Mouse (Mus musculus) brown adipose tissue, adult 24 weeks (tissue): ENCODE measurements at regions not wholly inside any gene's neighbourhood (a gene's known extent, or its start where the extent isn't known, plus 50 kb on each side); places are given as distances from the start of the nearest gene placed in this dataset.

ENCODE experiments used
- H3K27ac ChIP-seq: fragments of 200-500 bp; replicated peaks from 2 replicates; pipeline ENCODE4 v1.5.1; 2012; ENCODE audit warnings: low read depth, mild to moderate bottlenecking, low read length
- H3K4me1 ChIP-seq: fragments of 200-500 bp; 2 replicates; pipeline ENCODE4 v1.6.1; 2012; ENCODE audit warnings: low read length, mixed read lengths; ENCODE audit not compliant: control insufficient read depth, insufficient read depth, insufficient read length
- H3K4me3 ChIP-seq: fragments of 200-500 bp; 2 replicates; pipeline ENCODE4 v1.5.1; 2012; ENCODE audit warnings: low read depth, mild to moderate bottlenecking, low read length, moderate library complexity; ENCODE audit not compliant: insufficient read depth

DNA sequence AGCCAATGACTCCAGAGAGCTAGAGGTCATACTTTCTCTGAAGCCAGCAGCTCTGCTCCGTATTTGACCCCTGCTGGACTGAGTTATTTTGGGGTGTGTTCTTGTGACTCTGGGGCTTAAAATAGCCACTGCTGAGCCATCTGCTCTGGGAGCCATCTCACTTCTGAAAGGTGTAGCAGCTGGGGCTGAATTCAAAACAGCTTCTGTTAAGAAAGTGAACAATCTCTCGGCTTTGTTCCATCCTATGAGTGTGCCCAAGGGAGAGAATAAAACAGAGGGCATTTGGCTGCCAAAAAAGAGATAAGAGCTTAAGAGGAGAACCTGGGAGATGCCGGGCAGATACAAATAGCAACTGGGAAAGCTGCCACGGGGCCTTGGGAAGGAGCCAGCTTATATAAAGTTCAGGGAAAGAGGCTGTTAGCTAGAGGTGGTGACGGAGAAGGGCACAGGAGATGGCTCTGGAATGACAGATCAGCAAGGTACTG, 611.7 kb upstream of the Castor2 start:
- no peak overlapping the region for H3K4me3 ChIP-seq
- H3K27ac ChIP-seq, result no peak overlapping the region
- H3K4me1 ChIP-seq, result no peaks in the 10 kb centered on the region

DNA sequence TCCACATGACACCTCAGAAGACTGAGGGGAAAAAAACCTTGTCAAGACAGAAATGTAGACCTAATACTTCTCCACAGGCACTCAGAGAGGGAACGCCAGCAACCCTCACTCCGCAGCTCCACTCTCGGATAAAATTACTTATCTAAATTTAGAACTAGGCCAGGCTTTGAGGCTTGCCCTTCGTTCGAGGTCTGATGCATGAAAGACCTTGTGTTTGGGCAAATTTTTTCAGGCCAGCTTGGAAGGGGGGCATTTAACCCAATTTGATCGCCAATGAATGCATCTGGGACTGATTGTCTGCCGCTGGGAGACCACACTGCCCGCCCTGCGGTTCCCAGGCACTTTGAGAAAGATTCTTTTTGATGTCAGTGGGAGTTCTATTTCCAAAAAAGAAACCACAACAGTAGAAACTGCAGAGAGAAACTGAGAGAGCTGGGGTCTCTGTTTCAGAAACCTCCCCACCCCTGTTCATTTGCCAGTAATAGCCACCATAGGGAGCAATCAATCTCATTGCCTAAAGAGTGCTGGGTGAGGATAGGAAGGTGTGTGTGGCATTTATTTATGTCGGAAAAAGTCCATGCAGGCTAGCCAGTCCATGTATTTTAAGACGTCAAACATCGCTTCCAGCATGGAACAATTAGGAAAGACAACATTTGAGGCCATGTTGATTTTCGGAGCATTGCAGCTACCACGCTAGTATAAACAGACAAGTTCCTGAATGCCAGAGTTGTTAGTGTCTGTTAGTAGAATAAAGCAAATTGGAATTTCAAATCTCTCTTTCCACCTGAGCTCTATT, 617.0 kb upstream of the Castor2 start:
- Histone ChIP-seq H3K27ac (no peak overlapping the region), H3K4me1 (no peaks in the 10 kb centered on the region), H3K4me3 (no peak overlapping the region)

DNA sequence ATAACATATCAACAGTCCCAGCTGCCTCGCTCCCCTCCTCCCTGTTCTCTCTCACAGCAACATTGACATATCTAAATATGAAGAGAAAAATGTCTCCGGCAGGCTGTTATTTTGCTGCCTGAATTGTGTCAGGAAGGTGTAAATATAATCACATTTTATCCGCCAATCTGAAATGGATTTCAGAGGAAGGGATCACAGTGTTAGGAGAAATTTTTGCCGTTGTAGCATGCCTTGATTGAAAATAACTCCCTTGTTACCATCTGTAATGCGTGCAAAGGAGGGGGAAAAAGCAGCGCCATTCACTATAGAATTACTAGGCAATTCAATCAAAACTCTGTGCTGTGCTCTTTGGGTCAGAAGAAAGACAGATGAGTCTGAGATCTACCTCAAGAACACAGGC, 620.3 kb upstream of the Castor2 start:
- Histone ChIP-seq H3K4me3 (no peak overlapping the region), H3K4me1 (no peaks in the 10 kb centered on the region), H3K27ac (no peak overlapping the region)

DNA sequence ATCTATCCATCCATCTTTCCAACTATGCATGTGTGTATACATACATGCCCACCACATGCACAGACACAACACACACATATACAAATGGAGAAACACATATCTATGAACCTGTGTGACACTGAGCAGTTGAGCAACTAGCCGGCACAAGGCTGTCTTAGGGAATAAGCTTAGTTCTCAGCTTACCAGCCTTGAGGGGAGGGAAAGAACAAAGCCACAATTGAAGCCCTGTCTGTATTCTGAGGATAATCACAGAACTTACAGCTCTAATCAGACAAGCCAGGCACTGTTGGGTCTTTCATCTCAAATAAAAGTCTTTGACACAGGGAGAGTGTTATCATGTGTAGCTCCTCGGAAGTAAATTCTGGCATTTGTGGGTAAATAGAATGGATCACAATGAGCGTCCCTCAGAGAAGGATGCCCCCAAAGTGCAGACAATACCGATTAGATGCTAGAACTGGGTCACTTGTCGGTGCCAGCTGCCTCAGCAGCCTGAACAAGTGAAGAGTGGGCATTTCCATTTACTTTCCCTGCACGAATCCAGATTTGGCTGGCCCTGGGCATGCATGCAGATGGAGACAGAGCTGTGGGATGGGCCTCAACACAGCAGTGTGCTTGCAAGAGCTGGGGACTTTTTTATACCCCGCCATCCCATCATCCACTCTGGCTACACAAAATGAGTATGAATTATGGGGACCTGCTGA, 646.0 kb upstream of the Castor2 start:
- Histone ChIP-seq H3K4me3 (no peak overlapping the region), H3K27ac (no peak overlapping the region), H3K4me1 (no peaks in the 10 kb centered on the region)

DNA sequence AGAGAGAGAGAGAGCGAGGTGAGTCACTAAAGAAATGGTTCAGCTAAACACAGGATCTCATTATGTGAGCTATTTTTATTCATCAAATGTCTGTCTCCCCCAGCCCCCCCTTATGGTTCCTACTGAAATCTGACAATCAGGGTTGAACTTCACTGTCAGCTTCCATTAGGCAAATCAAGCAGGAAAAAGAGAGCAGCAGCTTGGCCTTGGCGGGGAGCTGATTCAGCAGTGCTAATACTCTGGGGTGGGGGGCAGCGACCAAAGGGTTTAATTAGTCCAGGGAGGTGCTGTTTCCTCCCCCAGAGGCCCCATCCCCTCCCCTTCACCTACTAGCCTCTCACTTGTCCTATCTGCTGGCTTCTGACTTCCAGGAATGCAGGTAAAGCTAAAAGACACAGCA, 649.6 kb upstream of the Castor2 start:
- H3K27ac ChIP-seq, result no peak overlapping the region
- H3K4me3 ChIP-seq, result no peak overlapping the region
- H3K4me1 ChIP-seq, result no peaks in the 10 kb centered on the region

DNA sequence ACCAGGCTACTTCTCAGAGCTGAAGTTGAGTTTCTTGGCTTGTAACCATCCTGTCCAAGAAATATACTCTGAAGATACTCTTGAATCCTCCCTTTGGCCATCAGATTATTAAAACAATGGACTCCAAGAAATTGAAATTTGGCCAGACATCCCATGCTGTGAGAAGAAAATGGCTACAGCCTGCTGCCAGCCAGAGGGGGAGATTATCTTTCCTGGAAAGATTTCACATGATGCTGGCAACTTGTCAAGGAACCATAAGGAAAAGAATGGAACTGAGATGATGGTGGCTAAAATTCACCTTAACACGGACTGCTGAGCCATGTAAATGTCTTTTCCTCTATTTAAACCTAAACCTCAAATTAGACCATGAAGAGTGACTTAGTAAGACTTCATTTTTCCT, 698.7 kb upstream of the Castor2 start:
- Histone ChIP-seq H3K4me3 (no peak overlapping the region), H3K4me1 (no peaks in the 10 kb centered on the region)

DNA sequence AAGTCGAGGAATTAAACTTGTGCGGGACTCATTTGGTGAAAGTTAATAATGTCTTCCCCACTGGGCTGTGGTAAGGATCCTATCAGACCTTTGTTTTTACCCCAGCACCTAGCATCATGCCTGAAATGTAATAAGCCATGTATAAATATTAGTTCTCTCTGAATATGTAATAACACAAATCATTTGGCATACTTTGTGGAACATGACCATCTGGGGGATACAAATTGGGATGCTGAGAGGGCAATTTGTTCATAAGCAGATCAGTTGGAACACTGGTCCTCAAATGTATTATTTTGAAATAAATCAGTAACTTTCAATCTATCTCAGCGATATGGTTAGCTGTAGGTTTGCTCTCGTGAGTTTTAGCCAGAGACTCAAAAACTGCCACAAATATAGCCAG, 709.6 kb upstream of the Castor2 start:
- Histone ChIP-seq H3K27ac (no peak overlapping the region), H3K4me3 (no peak overlapping the region), H3K4me1 (no peaks in the 10 kb centered on the region)

More for the DNA sequence above, 698.7 kb upstream of the Castor2 start:
- no peak overlapping the region for H3K27ac ChIP-seq

DNA sequence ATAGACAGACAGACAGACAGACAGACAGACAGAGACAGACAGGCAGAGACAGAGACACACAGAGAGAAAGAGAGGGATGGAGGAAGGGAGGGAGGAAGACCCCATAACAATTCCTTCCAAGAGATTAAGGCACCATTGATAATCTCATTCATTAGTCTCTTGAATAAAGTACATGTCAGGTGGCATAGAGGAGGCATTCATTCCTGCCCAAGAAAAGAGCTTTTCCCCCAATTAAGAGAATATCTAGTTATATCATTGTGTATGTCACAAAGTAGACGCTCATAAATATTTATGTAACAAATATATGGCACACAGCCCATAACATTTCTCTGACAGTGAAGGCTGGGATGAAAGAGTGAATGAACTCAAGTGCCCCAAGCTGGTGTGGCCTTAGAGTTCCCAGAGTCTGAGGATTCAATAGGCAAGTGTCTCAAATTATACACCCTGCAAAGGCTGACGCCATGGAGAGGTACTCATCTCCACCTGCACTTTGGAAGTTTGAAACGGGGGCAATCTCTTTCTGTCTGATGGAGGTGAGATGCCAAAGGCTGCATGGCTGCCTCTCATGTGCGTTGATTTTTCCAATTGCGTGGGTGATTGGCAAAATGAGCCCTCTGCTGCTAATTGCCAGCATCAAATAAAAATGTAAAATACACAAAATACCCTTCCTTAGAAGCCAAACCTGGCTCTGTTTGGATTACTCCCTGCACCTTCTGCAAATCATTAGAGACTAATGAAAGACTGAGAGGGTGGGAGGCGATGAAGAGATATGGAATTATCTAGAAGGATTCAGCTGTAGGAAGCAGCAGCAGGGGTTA, 710.3 kb upstream of the Castor2 start:
- H3K4me1 ChIP-seq, result no peaks in the 10 kb centered on the region
- no peak overlapping the region for H3K27ac ChIP-seq
- no peak overlapping the region for H3K4me3 ChIP-seq

DNA sequence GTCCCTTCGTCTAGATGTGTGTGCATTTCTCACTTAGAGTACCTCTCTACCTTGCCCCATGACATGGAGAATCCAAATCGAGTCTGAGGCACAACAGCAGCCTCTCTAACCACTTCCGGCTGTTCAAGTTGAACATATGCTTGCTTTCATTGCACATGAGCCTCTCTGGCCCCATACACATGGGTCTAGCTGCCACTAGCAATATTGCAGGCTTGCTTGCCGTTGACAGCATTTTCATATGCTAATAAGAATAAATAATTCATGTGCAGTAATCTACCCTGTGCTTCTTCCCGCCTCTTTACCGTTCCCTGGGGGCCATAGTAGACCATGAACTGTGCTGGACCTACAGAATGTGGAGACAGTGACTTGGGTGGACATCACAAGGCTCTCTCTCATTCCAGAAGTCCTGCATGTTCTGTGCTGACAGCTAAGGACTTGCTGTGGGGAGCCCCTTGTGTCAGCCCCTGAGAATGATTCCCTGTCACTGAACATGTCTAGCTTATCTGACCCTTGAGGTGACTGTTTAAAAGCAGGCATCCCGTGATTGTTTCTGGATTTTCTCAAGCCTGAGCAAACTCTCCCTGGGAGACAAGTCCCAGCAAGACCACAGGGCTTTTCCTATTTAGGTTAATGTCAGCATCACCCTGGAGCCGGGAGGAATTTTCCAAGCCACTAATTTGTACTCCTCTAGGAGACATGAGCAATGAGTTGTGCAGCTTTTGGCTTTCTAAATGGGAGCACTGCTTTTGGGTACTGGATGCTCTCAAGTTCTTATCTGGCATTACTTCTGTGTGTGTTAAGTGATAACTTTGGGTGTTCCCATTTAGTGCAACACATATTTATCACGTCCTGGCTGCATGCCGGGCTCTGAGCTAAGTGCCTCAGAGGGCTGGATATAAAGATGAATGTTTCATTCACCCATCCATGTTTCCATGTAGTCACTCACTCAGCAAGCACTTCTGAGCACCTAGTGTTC, 713.8 kb upstream of the Castor2 start:
- Histone ChIP-seq H3K4me3 (no peak overlapping the region), H3K4me1 (no peaks in the 10 kb centered on the region), H3K27ac (no peak overlapping the region)

DNA sequence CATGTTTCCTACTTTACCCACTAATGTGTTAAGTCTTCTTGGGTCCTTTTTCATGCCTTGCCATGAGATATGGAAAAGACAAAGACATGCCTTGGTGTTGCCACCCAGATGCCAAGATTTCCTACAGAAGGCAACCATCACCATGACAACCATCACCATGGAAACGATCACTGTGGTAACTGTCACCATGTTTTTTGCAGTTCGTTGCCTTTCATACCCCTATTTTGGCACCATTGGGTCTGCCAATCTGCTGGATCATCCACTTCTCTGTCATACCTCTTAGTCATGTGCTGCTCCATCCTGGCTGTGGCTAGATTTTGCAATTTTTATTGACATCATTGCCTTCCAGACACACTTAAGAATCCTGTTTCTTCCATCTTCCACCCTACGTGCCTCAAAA, 733.7 kb upstream of the Castor2 start:
- H3K4me1 ChIP-seq, result no peaks in the 10 kb centered on the region
- no peak overlapping the region for H3K27ac ChIP-seq
- H3K4me3 ChIP-seq, result no peak overlapping the region

DNA sequence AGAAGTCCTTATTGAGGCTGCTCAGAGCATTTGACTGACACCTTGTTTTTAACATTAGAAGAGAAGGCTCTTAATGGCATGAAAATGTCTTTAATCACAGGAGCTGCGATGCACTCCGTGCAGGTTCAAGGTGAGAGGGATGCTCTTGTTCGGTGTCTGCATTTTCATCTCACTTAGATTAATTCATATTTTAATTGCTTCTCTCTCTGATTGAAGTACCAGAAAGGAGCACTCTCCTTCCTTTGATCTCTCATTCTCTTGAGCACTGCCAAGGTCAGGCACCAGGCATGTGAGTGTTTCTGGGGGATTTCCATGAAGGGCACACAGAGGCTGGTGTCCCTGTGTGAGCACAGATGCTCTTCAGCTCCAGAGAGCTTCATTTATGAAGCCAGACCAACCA, 752.0 kb upstream of the Castor2 start:
- H3K4me3 ChIP-seq, result no peak overlapping the region
- no peak overlapping the region for H3K27ac ChIP-seq
- no peaks in the 10 kb centered on the region for H3K4me1 ChIP-seq

DNA sequence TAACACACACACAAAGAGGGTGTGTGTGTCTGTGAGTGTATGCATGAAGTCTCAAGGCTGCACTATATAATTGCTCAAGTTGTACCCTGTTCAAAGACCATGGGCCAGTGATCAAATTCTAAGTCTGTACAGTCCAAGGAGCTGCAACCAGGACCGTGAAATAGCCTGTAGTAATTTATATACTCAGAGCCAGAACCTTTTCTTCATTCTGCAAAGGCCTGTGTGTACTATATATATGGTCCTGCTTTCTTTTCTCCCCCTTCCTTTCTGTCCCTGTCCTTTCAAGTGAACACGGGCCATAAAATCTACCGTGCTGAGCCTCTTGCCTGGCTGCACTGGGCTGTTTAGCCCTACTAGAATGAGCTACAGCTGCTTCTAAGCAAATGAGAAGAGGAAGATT, 757.5 kb upstream of the Castor2 start:
- Histone ChIP-seq H3K4me1 (no peaks in the 10 kb centered on the region), H3K27ac (no peak overlapping the region), H3K4me3 (no peak overlapping the region)

DNA sequence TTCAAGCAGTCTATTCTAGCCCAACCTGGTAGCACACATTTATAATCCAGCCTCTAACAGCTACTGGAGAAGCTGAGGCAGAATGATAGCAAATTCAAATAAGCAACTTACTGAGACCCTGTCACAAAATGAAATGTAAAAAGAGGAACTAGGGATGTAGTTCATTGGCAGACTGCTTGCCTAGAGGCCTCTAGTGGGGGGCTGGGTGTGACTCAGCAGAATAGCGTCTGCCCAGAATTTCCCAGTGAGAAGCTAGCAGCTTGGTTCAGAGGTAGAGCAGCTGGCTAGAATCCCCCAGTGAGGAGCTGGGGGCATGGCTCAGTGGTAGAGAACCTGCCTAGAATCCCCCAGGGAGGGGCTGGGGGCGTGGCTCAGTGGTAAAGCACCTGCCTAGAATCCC, 777.5 kb upstream of the Auts2 start:
- no peaks in the 10 kb centered on the region for H3K4me1 ChIP-seq
- no peak overlapping the region for H3K4me3 ChIP-seq
- no peak overlapping the region for H3K27ac ChIP-seq

DNA sequence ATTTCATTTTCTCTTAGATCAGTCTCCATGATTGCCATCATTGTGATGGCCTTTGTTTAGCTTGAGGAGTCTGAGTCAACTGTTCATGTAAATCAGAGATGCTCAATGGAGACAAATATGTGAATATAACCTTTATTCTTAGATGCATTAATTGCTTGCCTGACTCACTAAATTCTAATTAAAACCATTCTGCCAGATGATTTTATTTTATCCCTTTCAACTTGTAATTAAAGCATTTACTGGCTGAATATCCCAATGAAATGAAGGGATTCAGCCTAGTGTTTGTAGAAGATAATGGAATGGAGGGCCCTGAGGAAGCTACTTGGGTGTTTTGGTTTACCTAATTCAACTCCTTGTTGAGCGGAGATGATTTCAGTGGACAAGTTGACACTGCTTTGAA, 777.1 kb upstream of the Auts2 start:
- Histone ChIP-seq H3K4me1 (no peaks in the 10 kb centered on the region), H3K27ac (no peak overlapping the region), H3K4me3 (no peak overlapping the region)
